Mouse (Mus musculus) ES-E14 (cell line): ENCODE measurements around the gene Gm26657.

Experiments used
- MAFK ChIP-seq: IDR thresholded peaks from 2 replicates; pipeline ENCODE4 v1.6.1; 2014; ENCODE audit warnings: mild to moderate bottlenecking, low read depth, low read length, inconsistent platforms; ENCODE audit not compliant: insufficient read depth
- ZC3H11A ChIP-seq: IDR thresholded peaks from 2 replicates; pipeline ENCODE4 v1.6.1; 2012; ENCODE audit warnings: low read depth, mild to moderate bottlenecking, inconsistent platforms, low read length, borderline replicate concordance
- ZNF384 ChIP-seq: IDR thresholded peaks from 2 replicates; pipeline ENCODE4 v1.6.1; 2012; ENCODE audit warnings: low read depth, low read length, inconsistent platforms

- no peak for TF ChIP-seq ZC3H11A
- no peak for TF ChIP-seq MAFK
- no peak for TF ChIP-seq ZNF384
Observed at GRCm38 (mm10) chr4:56771065-56771464, 31.2 kb downstream of the Gm26657 start.
